Mouse (Mus musculus): ENCODE results near the gene 9030612E09Rik. TPM values are rescaled to one million over a fixed set of nuclear protein-coding genes. Genes with fewer than 3 reads are reported as not detected.

The 9030612E09Rik gene
- polyA plus RNA-seq, 1 experiment from 2014 or later: 2.0 TPM

DNA sequence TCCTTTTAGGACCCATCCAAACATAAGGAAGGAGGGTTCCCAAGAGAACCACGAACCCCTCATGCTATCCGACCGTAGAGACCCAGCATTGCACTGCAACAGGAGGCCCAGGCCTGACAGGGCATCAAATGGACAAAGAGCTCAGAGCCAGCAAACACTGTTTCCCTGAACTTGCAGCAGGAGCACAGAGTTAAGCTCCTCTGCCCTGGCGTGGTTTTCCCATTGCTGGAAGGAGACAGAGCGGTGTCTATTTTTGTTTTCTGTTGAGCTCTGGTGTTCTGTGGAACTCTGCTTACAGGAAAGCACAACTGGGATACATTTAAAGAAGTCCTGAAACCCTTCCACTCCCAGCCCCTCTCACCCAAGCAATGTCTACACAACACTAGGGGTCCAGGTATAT is 15.2 kb upstream of the 9030612E09Rik start:
- H3K27ac ChIP-seq (ENCODE audit: low read depth, low read length): no peak overlapping the region
- no peak overlapping the region for H3K4me3 ChIP-seq (ENCODE audit: low read depth, low read length)
- no peaks in the 10 kb centered on the region for H3K36me3 ChIP-seq (ENCODE audit: control insufficient read depth, insufficient read depth, low read length)
- no peak overlapping the region for H3K4me2 ChIP-seq (replicated peaks; ENCODE audit: low read depth, low read length)
- 85% methylated on average over 5 of the region's 5 CpGs for whole genome bisulfite sequencing
- no peak overlapping the region for H3K9ac ChIP-seq (ENCODE audit: low read depth, low read length)
- no peaks in the 10 kb centered on the region for H3K9me3 ChIP-seq (ENCODE audit: control insufficient read depth, low read length)
- no peaks in the 10 kb centered on the region for H3K27me3 ChIP-seq (ENCODE audit: control insufficient read depth, insufficient read depth, low read length)
- DNase-seq (ENCODE audit: low spot score) (no peak), ATAC-seq (ENCODE audit: low FRiP score) (no peak)
- peaks cover 9% of the 10 kb centered on the region; the same call in 1 of the 2 replicates for H3K4me1 ChIP-seq (replicated peaks; ENCODE audit: control insufficient read depth, insufficient read depth, low read length)

DNA sequence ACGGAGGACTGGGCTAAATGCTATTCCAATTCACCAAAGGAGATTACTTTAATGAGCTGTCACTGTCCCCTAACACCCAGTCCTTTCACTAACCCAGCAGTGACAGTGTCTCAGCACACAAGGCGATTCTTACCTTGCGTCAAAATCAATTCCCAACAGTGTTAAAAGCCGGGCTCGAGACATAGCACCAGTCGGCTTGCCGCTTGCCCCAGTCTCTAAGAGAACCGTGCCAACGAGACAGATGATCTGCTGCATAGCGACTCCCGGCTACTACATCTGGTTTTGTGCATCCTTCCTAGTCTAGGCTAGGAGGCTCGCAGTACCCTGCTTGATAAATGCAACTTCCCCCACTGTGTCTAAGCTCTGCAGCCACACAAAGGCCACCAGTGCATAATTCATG is 12.2 kb upstream of the 9030612E09Rik start:
- ATAC-seq (ENCODE audit: low FRiP score) (peak; percentile 47; the same call in 1 of the 2 replicates), DNase-seq (ENCODE audit: low spot score) (peak; percentile 17)
- no peaks in the 10 kb centered on the region for H3K27me3 ChIP-seq (ENCODE audit: control insufficient read depth, insufficient read depth, low read length)
- H3K9me3 ChIP-seq (ENCODE audit: control insufficient read depth, low read length): no peaks in the 10 kb centered on the region
- no peak overlapping the region for H3K27ac ChIP-seq (ENCODE audit: low read depth, low read length)
- 60% methylated on average over 12 of the region's 12 CpGs for WGBS
- H3K4me2 ChIP-seq (replicated peaks; ENCODE audit: low read depth, low read length): no peak overlapping the region
- no peak overlapping the region for H3K9ac ChIP-seq (ENCODE audit: low read depth, low read length)
- H3K4me1 ChIP-seq (replicated peaks; ENCODE audit: control insufficient read depth, insufficient read depth, low read length): no peaks in the 10 kb centered on the region
- no peaks in the 10 kb centered on the region for H3K36me3 ChIP-seq (ENCODE audit: control insufficient read depth, insufficient read depth, low read length)
- H3K4me3 ChIP-seq (ENCODE audit: low read depth, low read length): no peak overlapping the region

DNA sequence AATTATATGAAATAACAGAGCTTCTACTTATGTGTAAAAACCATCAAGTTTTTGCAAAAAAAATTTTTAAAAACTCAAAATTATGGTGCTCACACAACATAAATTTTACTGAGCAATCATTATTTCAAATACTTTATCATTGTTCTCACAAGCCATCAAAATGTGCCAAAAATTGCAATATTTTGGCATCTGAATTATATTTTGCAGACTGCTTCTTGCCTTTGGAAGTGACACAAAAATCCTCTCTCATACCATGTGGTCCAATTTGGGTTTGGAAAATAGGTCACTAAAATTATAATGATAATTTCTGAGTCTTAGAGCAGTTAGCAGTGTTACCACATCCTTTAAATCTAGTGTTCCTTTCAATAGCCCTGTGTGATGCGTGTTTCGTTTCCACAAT is 10.1 kb upstream of the 9030612E09Rik start:
- Histone ChIP-seq H3K4me1 (replicated peaks; ENCODE audit: control insufficient read depth, insufficient read depth, low read length) (no peaks in the 10 kb centered on the region), H3K27me3 (ENCODE audit: control insufficient read depth, insufficient read depth, low read length) (no peaks in the 10 kb centered on the region), H3K36me3 (ENCODE audit: control insufficient read depth, insufficient read depth, low read length) (no peaks in the 10 kb centered on the region), H3K4me2 (replicated peaks; ENCODE audit: low read depth, low read length) (no peak overlapping the region), H3K9me3 (ENCODE audit: control insufficient read depth, low read length) (no peaks in the 10 kb centered on the region), H3K27ac (ENCODE audit: low read depth, low read length) (no peak overlapping the region), H3K4me3 (ENCODE audit: low read depth, low read length) (no peak overlapping the region), H3K9ac (ENCODE audit: low read depth, low read length) (no peak overlapping the region)
- ATAC-seq (ENCODE audit: low FRiP score): no peak
- DNase-seq (ENCODE audit: low spot score): no peak
- 96% methylated on average over 2 of the region's 2 CpGs for WGBS

DNA sequence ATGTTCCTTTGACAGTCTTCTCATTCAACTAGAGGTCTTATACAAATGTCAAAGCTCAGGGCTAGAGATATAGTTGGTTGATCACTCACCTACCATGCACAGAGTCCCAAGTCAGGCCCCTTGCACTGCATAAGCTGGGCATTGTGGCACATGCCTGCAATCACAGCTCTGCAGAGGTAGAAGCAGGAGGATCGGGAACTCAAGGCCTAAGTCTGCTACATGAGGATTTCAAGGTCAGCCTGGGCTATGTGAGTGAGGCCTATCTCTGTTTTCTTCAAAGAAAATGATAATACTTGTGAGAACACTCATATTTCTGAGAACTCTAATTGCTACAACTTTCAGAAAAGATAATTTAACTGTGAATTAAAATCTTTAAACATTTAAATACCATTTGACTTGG is 8.4 kb upstream of the 9030612E09Rik start:
- Histone ChIP-seq H3K4me1 (replicated peaks; ENCODE audit: control insufficient read depth, insufficient read depth, low read length) (no peaks in the 10 kb centered on the region), H3K4me3 (ENCODE audit: low read depth, low read length) (no peak overlapping the region), H3K27ac (ENCODE audit: low read depth, low read length) (no peak overlapping the region), H3K9ac (ENCODE audit: low read depth, low read length) (no peak overlapping the region), H3K4me2 (replicated peaks; ENCODE audit: low read depth, low read length) (no peak overlapping the region), H3K9me3 (ENCODE audit: control insufficient read depth, low read length) (no peaks in the 10 kb centered on the region), H3K36me3 (ENCODE audit: control insufficient read depth, insufficient read depth, low read length) (no peaks in the 10 kb centered on the region), H3K27me3 (ENCODE audit: control insufficient read depth, insufficient read depth, low read length) (no peaks in the 10 kb centered on the region)
- no peak for DNase-seq (ENCODE audit: low spot score)
- ATAC-seq (ENCODE audit: low FRiP score): no peak
- WGBS: 93% methylated on average over 1 of the region's 1 CpGs

DNA sequence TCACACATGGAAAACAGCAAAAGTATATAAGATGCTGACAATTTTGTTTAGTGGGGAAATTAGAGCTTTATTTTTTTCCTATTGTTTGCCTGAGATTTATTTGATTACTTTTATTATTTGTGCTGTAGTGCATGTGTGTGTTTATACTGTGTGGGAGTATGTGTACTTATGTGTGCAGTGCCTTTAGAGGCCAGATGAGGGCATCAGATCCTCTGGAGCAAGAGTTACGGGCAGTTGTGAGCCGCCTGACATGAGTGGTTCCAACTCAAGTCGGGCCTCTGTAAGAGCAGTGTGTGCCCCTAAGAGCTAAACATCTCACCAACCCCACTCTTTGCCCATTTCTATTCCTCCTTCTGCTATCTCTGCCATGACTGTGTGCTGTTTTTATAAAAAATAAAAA is 7.7 kb upstream of the 9030612E09Rik start:
- no peaks in the 10 kb centered on the region for H3K27me3 ChIP-seq (ENCODE audit: control insufficient read depth, insufficient read depth, low read length)
- WGBS: 91% methylated on average over 3 of the region's 3 CpGs
- H3K4me1 ChIP-seq (replicated peaks; ENCODE audit: control insufficient read depth, insufficient read depth, low read length): no peaks in the 10 kb centered on the region
- H3K27ac ChIP-seq (ENCODE audit: low read depth, low read length): no peak overlapping the region
- no peaks in the 10 kb centered on the region for H3K36me3 ChIP-seq (ENCODE audit: control insufficient read depth, insufficient read depth, low read length)
- H3K9ac ChIP-seq (ENCODE audit: low read depth, low read length): no peak overlapping the region
- H3K4me3 ChIP-seq (ENCODE audit: low read depth, low read length): no peak overlapping the region
- no peak for ATAC-seq (ENCODE audit: low FRiP score)
- DNase-seq (ENCODE audit: low spot score): no peak
- no peak overlapping the region for H3K4me2 ChIP-seq (replicated peaks; ENCODE audit: low read depth, low read length)
- no peaks in the 10 kb centered on the region for H3K9me3 ChIP-seq (ENCODE audit: control insufficient read depth, low read length)

DNA sequence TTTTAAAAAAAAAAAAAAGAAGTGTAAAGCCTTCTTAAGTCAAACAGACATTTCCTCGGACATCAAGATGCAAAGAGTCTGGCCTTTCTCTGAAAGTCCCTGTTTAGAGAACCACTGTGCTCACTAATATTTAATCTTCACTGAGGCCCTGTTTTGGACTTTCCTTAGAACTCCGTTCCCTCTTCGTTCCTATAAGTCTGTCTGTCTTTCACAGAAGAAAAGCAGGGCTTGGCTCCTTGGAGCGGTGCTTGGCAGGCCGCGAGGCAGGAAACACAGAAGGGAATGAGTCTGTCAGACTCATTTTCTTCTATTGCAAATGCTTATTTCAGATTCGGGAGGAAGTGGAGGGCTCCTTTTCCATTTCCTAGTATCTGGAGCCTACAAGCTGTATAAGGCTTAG is 5.7 kb upstream of the 9030612E09Rik start:
- 78% methylated on average over 7 of the region's 7 CpGs for WGBS
- Histone ChIP-seq H3K4me1 (replicated peaks; ENCODE audit: control insufficient read depth, insufficient read depth, low read length) (no peaks in the 10 kb centered on the region), H3K36me3 (ENCODE audit: control insufficient read depth, insufficient read depth, low read length) (no peaks in the 10 kb centered on the region), H3K4me3 (ENCODE audit: low read depth, low read length) (no peak overlapping the region), H3K27ac (ENCODE audit: low read depth, low read length) (no peak overlapping the region), H3K4me2 (replicated peaks; ENCODE audit: low read depth, low read length) (no peak overlapping the region), H3K9ac (ENCODE audit: low read depth, low read length) (no peak overlapping the region), H3K9me3 (ENCODE audit: control insufficient read depth, low read length) (no peaks in the 10 kb centered on the region), H3K27me3 (ENCODE audit: control insufficient read depth, insufficient read depth, low read length) (no peaks in the 10 kb centered on the region)
- ATAC-seq (ENCODE audit: low FRiP score) (no peak), DNase-seq (ENCODE audit: low spot score) (no peak)

DNA sequence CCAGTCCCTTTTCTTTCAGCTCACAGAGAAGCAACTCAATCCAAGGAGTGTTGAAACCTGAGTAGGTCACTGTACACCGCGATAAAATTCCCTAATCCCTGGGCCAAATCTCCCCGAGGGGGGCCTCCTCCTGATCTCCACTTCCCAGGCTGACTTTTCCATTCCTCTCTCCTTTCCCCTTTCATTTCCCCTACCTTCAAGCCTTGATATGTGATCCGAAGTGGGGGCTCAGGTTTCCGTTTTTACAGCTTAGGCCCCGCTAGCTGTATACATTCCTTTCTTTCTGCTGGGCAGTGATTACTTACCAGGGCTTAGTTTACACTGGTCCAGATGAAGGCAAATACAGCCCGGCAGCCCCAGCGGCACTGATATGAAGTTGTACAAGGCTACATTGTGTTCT is 3.4 kb upstream of the 9030612E09Rik start:
- Histone ChIP-seq H3K9ac (ENCODE audit: low read depth, low read length) (no peak overlapping the region), H3K4me1 (replicated peaks; ENCODE audit: control insufficient read depth, insufficient read depth, low read length) (no peaks in the 10 kb centered on the region; the same call in 1 of the 2 replicates), H3K9me3 (ENCODE audit: control insufficient read depth, low read length) (no peaks in the 10 kb centered on the region), H3K36me3 (ENCODE audit: control insufficient read depth, insufficient read depth, low read length) (no peaks in the 10 kb centered on the region), H3K27me3 (ENCODE audit: control insufficient read depth, insufficient read depth, low read length) (peaks cover 6% of the 10 kb centered on the region; the same call in 1 of the 2 replicates), H3K4me3 (ENCODE audit: low read depth, low read length) (peak overlapping the region; percentile 24), H3K4me2 (replicated peaks; ENCODE audit: low read depth, low read length) (peak overlapping the region; percentile 89), H3K27ac (ENCODE audit: low read depth, low read length) (no peak overlapping the region)
- 3% methylated on average over 8 of the region's 8 CpGs for WGBS
- ATAC-seq (ENCODE audit: low FRiP score): no peak
- peak; percentile 44 for DNase-seq (ENCODE audit: low spot score)

DNA sequence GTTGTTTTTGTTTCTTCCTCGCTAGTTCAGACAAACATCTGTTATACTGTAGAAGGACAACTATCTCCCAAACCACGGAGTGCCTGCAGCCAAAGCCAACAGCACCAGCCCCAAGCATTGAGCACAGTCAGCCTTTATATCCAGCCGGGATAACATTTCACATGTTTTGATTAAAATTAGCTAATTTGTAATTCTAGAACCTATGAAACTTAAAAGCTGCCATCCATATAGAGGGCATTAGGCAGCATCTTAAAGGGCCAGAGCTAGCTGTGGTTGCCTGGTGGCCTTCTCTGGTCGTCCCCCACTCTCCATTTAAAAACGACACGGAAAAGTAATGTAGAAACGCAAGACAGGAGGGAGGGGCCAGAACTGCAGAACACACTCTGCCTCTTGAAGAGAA is 2.4 kb upstream of the 9030612E09Rik start:
- Histone ChIP-seq H3K9ac (ENCODE audit: low read depth, low read length) (no peak overlapping the region), H3K4me3 (ENCODE audit: low read depth, low read length) (peak overlapping the region; percentile 58), H3K9me3 (ENCODE audit: control insufficient read depth, low read length) (no peaks in the 10 kb centered on the region), H3K4me2 (replicated peaks; ENCODE audit: low read depth, low read length) (peak overlapping the region; percentile 89), H3K27ac (ENCODE audit: low read depth, low read length) (no peak overlapping the region), H3K27me3 (ENCODE audit: control insufficient read depth, insufficient read depth, low read length) (peaks cover 8% of the 10 kb centered on the region; the same call in 1 of the 2 replicates), H3K36me3 (ENCODE audit: control insufficient read depth, insufficient read depth, low read length) (no peaks in the 10 kb centered on the region), H3K4me1 (replicated peaks; ENCODE audit: control insufficient read depth, insufficient read depth, low read length) (no peaks in the 10 kb centered on the region; the same call in 1 of the 2 replicates)
- DNase-seq (ENCODE audit: low spot score): peak; percentile 38
- no peak for ATAC-seq (ENCODE audit: low FRiP score)
- 3% methylated on average over 7 of the region's 7 CpGs for WGBS

DNA sequence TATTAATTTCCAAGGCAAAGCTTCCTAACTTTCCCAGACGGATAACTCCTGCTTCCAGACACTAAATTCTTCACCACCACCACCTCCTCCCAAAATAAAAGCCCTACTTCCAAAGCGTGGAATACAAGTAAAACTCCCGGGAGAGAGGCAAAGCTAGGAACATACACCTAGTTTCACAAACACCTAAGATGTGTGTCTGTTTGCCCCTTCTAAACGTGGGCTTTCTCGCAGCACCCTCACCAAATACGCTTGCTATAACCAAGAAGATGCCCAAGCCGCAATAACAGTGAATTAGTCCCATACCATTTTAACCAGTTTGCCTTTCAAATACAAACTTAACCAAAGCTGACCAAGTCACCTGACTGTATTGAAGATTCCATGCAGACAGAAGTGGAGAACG is 1.9 kb upstream of the 9030612E09Rik start:
- WGBS: 2% methylated on average over 8 of the region's 8 CpGs
- Histone ChIP-seq H3K4me2 (replicated peaks; ENCODE audit: low read depth, low read length) (peak overlapping the region; percentile 89), H3K36me3 (ENCODE audit: control insufficient read depth, insufficient read depth, low read length) (no peaks in the 10 kb centered on the region), H3K27me3 (ENCODE audit: control insufficient read depth, insufficient read depth, low read length) (peaks cover 8% of the 10 kb centered on the region; the same call in 1 of the 2 replicates), H3K4me1 (replicated peaks; ENCODE audit: control insufficient read depth, insufficient read depth, low read length) (no peaks in the 10 kb centered on the region; the same call in 1 of the 2 replicates), H3K27ac (ENCODE audit: low read depth, low read length) (no peak overlapping the region), H3K4me3 (ENCODE audit: low read depth, low read length) (peak overlapping the region; percentile 58), H3K9ac (ENCODE audit: low read depth, low read length) (peak overlapping the region; percentile 90; the same call in 1 of the 2 replicates), H3K9me3 (ENCODE audit: control insufficient read depth, low read length) (no peaks in the 10 kb centered on the region)
- ATAC-seq (ENCODE audit: low FRiP score) (no peak), DNase-seq (ENCODE audit: low spot score) (peak; percentile 38)
